Mouse (Mus musculus): ENCODE results near the gene Manbal. TPM values are rescaled to one million over a fixed set of nuclear protein-coding genes. Genes with fewer than 3 reads are reported as not detected.

The Manbal gene
- total RNA-seq, 2 experiments from 2014 or later: 52.0 to 55.7 TPM

DNA sequence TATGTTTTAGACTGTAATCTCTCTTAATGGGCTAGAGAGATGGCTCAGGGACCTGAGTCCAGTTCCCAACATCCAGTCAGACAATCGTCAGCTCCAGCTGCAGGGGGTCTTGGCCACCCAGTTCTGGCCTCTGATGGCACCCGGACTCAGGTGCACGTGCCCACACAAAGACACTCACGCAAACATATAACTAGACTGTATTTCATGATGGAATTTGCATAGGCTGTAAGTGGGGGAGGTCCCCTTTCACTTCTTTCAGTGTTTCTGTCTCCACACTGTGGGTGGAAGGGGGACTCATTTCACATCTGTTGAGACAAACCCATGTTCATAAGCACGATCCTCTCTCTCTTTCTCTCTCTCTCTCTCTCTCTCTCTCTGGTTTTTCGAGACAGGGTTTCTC lies 33.1 kb downstream of the Manbal start:
- TF ChIP-seq CTCF (conservative IDR thresholded peaks at IDR 0.05): no peak
- no peak for DNase-seq (ENCODE audit: low spot score in 2 of 2)
- no peak overlapping the region for H3K4me3 ChIP-seq
- H3K27ac ChIP-seq: no peak overlapping the region

DNA sequence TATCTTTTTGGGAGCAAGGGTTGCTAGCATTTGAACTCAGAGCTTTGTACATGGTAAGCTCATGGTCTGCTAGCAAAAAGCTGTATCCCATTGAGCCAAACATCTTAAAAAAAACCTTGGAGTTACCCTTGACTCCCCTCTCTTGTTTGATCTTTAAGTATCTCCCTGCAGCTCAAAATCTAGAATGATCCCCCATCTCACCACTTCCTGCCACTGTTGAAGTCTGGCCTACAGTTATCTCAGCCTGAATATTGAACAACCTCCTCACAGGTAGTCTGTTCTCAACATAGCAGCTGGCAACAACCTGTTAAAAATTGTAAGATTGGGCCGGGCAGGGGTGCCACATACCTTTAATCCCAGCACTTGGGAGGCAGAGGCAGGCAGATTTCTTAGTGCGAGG lies 33.9 kb downstream of the Manbal start:
- DNase-seq (ENCODE audit: low spot score in 2 of 2): no peak
- no peak for TF ChIP-seq CTCF (conservative IDR thresholded peaks at IDR 0.05)
- no peak overlapping the region for H3K4me3 ChIP-seq
- no peak overlapping the region for H3K27ac ChIP-seq

DNA sequence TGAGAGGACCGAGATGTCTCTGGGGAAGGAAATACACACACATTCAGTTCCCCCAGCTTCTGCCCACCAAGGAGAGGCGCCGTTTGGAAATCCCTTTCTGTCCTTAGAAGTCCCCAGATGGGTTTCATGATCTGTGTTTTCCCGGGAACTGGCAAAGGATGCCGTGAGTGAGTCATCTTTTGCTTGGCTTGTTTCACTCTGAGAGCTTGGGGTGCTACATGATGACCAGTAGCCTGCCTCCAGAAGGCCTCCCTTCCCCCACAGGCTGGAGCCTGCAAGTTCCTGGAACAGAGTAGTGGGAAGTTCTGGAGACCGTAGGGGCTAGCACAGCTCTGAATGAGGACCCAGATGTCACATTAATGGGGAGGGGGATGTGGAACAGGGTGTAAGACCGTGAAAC lies 40.2 kb downstream of the Manbal start:
- DNase-seq (ENCODE audit: low spot score in 2 of 2): no peak
- Histone ChIP-seq H3K27ac (0 out of 2 replicates have a peak overlapping the region, but pooled peaks have one; percentile 25), H3K4me3 (no peak overlapping the region)
- TF ChIP-seq CTCF (conservative IDR thresholded peaks at IDR 0.05): no peak

DNA sequence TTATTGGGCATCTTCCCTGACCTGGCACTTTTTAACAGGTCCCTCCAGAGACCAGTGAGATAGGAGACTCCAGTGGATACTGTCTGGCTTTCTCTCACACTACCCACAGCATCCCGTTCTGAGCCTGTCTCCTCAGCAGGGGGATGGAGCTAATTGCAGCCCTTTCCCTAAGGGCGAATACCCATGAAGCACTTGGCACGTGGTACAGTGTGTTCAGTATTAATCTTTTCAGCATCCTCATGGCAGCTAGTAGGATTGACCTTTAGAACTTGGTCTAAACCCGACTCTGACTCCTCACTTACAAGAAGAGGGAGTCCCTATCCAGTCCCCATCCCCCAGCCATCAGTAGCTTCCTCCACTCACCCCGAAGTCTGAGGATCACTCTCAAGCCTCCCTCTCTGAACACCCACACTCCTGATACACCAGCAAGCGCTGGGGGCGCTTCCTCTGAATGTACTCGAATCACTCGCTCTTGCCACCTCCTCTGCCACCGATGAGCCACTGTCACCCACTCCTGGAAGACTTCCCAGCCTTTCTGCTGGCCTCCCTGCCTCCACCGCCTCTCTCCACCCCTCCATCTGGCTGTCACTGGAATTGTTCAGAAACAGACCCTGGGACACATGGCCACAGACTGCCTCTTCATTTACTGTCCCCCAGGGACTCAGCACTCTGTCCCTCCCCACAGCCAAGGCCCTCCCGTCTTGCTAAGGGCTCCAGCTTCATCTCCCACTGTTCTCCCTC lies 42.6 kb downstream of the Manbal start:
- Histone ChIP-seq H3K27ac (peak overlapping the region; percentile 85), H3K4me3 (no peak overlapping the region)
- peak; percentile 34 for TF ChIP-seq CTCF (conservative IDR thresholded peaks at IDR 0.05)
- peak; percentile 77 to 84 for DNase-seq (ENCODE audit: low spot score in 2 of 2)

DNA sequence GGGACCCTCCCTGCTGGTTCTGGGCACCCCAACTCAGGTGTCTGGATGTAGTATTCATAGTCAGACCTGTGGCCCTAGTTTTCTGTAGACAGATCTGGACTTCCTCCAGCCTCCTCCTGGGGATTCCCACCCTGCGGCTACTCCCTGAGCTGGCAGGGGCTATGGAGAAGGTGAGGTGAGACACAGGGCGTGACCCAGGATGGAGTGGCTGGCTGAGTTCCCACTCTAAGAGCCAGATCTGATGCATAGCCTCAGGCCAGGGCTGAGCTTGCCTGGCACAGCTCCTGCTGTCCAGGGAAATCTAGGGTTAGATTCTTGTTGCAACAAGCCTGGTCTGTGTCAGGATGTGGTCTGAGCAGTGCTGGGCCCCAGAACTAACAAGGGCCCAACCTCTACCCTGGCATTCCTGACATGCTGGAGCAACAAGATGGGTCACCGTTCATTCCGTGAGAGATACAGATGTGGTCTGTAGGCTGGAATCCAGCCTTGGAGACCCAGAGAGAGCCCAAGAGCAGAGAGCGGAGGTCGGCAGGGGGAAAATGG lies 43.8 kb downstream of the Manbal start:
- Histone ChIP-seq H3K4me3 (no peak overlapping the region), H3K27ac (peak overlapping the region; percentile 85)
- no peak for TF ChIP-seq CTCF (conservative IDR thresholded peaks at IDR 0.05)
- DNase-seq (ENCODE audit: low spot score in 2 of 2): no peak

DNA sequence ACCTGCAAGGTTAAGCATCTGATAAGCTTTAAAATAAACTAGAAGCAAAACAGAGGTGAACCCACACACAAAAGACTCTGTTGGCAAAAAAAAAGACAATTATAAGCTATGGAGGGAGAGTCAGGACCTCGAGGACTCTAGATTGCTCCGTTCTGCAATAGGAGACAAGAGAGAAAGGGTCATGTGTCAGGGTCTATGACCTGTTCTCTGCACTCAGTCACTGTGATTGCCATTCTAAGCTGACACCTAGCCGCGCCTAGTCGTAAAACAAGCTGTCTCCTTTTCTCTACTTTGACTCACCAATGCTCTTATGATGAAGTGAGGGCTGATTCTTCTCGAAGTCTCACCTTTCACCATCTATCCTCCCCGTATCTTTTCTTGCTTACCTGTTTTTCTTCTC lies 45.1 kb downstream of the Manbal start:
- Histone ChIP-seq H3K4me3 (no peak overlapping the region), H3K27ac (no peak overlapping the region)
- DNase-seq (ENCODE audit: low spot score in 2 of 2): no peak
- no peak for TF ChIP-seq CTCF (conservative IDR thresholded peaks at IDR 0.05)

DNA sequence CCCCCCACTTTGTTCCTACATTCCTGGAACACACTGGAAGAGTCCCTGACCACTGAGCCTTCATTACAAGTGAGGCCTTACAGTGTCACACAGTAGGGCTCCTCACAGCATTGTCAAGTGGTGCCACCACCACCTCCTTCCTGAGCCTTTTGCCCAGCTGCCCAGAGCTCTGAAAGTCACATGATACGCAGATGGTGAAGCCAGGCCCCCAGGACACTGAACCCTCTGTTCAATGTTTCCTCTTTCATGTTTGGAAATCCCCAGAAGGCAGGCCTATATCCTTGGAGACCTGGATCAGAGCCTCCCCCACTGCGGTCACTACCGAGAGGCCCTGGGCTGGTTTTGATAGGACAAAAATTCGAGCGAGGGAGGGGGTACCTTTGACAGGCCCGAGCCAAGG lies 49.8 kb downstream of the Manbal start:
- no peak for TF ChIP-seq CTCF (conservative IDR thresholded peaks at IDR 0.05)
- no peak overlapping the region for H3K27ac ChIP-seq
- H3K4me3 ChIP-seq: no peak overlapping the region

DNA sequence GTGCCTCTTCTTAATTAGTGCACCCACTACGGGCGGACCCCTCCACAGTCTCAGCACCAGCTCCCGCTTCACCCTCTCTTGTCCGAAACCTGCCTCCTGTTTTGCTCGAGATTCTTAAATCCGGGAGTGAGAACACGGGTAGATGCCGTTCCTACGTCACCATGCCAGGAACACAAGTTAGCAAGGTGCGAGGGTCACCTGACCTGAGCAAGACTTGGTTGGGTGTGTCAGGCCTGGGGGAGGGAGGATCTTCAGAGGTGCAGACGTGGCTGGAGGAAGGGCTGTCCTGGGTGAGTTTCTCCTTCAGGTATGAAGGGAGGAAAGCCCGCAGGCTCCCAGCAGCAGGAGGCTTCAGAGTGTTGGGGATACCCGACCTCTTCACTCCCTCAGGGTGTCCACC lies 50.8 kb downstream of the Manbal start, which contains the start of gene Src:
TSS of gene Src (plus strand) at position 239 of the 400 bp plus-strand sequence.
- H3K27ac ChIP-seq: no peak within 1 kb of the TSS
- TF ChIP-seq CTCF (conservative IDR thresholded peaks at IDR 0.05): no peak
- DNase-seq (ENCODE audit: low spot score in 2 of 2): no peak
- H3K4me3 ChIP-seq: no peak within 1 kb of the TSS

More for the DNA sequence above, 49.8 kb downstream of the Manbal start:
- DNase-seq (ENCODE audit: low spot score in 2 of 2): no peak

DNA sequence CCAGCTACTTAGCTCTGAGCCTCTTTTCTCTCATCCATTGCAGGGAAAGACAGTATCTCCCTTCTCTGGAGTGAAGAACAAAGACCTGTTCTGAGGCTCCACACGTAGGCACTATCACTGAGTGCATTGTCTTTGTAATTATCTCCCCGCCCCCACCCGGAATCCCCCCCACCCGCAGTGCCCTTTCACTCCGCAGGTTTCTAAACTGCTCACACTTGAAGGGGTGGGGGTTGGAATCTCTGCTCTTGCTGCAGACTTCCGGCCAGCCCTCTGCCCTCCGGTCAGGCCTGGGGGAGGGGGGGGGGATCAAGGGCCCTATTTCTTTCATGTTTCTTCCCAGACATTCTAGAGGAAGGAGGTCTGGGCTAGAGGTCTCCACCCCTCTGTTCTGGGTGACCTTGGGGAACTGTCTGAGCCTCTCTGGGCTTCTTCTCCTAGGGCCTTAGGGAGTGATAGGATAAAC lies 51.2 kb downstream of the Manbal start:
- Histone ChIP-seq H3K27ac (no peak overlapping the region), H3K4me3 (no peak overlapping the region)
- no peak for TF ChIP-seq CTCF (conservative IDR thresholded peaks at IDR 0.05)
- no peak for DNase-seq (ENCODE audit: low spot score in 2 of 2)

DNA sequence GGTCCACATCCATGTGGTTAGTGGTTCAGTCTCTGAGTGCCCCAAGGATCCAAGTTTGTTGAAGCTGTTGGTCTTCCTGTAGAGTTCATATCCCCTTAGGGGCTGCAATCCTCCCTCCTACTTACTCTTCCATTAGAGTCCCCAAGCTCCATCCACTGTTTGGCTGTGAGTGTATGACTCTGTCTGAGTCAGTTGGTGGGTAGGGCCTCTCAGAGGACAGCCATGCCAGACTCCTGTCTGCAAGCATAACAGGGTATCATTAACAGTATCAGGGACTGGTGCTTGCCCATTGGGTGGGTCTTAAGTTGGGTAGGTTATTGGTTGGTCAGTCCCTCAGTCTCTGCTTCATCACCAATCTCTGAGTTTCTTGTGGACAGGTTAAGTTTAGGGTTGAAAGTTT lies 52.1 kb downstream of the Manbal start:
- Histone ChIP-seq H3K27ac (no peak overlapping the region), H3K4me3 (no peak overlapping the region)
- TF ChIP-seq CTCF (conservative IDR thresholded peaks at IDR 0.05): no peak
- DNase-seq (ENCODE audit: low spot score in 2 of 2): no peak

DNA sequence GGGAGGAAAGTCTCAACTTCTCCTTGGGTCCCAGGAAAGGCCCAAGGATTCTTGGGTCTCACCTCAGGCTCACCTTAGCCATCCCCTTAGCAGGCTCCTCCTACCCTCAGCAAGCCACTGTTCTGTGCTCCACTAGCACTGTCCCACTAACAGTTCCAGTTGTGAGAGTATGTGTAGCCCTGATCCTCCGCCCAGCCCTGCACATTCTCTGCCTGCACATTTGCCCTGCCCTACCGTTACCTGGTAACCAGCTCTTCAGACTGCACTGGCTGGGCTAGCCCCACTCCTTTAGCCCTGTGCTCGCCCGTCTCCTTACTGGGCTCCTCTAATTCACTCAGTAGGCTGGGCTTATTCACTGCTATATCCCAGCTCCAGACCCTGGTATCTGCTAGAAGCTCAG lies 53.0 kb downstream of the Manbal start:
- no peak for DNase-seq (ENCODE audit: low spot score in 2 of 2)
- no peak overlapping the region for H3K4me3 ChIP-seq
- no peak for TF ChIP-seq CTCF (conservative IDR thresholded peaks at IDR 0.05)
- no peak overlapping the region for H3K27ac ChIP-seq

DNA sequence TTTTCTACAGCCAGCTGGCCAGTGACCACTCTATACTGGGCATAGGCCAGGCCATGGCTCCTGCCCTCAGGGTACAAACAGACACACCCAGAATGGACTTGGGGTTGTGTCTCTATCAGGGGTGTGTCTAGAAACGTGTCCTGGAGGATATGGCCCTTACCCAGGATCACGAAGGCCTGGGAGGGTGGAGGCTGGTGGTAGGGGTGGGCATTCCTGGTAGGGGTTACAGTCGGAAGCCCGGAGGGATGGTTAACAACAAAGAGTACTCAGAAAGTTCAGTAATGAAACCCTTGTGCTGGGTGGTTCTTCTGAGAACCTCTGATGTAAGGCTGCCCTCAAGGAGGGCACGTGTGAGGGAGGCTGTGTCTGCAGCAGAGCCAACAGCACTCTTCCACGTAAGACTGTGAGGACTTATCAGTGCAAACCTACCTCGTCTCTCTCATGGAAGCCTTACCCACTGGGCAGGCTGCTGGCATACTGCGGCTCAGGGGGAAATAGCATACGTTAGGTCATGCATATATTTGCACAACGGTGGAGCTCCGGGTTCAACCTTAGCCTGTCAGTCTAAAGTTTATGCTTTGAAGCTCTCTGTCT lies 54.8 kb downstream of the Manbal start:
- peak overlapping the region; percentile 98; the same call in 1 of the 2 replicates for H3K27ac ChIP-seq
- no peak for TF ChIP-seq CTCF (conservative IDR thresholded peaks at IDR 0.05)
- DNase-seq (ENCODE audit: low spot score in 2 of 2): no peak
- no peak overlapping the region for H3K4me3 ChIP-seq

DNA sequence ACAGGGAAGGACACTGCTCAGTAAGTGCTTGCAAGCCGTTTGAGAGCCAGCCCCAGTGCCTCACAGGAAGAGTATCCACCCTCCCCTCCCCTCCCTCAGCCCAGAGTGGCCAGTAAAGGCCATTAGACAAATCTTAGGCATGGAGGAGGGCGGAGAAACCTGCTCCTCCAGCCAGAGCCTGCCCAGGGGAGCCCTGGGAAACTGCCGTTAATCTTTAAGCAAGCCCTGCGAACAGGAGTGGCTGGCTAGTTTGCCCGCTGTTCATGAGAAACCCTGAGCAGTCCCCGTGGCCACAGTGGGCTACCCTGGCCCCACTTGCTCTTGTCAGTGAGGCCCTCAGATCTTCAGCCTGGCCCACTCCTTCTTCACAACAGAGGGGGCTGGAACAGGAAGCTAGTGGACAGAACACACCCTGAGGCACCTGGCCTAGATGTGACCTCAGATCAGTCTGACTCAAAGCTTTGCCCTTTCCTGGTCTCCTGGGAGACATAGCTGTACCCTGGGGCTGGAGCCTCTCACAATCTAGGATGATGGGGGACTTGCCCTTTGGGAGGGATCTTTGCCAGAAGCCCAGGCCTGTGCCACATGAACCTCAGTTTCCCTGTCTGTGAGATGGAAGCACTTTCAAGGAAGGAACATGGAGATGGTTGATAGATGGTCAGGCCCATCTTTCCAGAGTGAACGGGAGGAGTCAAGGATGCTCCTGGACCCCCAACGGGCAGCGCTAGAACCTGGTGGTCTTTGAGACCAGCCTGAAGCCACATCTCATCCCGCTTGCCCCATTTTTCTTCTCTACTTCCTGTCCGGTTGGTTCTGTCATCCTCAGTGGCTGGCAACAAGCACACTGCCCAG lies 55.7 kb downstream of the Manbal start:
- Histone ChIP-seq H3K4me3 (peak overlapping the region; percentile 80), H3K27ac (peak overlapping the region; percentile 98)
- DNase-seq (ENCODE audit: low spot score in 2 of 2): no peak
- no peak for TF ChIP-seq CTCF (conservative IDR thresholded peaks at IDR 0.05)

Data from layer of hippocampus, adult 2 months (tissue).